Mouse (Mus musculus): ENCODE data around the gene Grhl3. TPM values are rescaled to one million over a fixed set of nuclear protein-coding genes. Genes with fewer than 3 reads are reported as not detected.

The Grhl3 gene
- polyA plus RNA-seq, 1 experiment from 2014 or later = 4.6 TPM

DNA sequence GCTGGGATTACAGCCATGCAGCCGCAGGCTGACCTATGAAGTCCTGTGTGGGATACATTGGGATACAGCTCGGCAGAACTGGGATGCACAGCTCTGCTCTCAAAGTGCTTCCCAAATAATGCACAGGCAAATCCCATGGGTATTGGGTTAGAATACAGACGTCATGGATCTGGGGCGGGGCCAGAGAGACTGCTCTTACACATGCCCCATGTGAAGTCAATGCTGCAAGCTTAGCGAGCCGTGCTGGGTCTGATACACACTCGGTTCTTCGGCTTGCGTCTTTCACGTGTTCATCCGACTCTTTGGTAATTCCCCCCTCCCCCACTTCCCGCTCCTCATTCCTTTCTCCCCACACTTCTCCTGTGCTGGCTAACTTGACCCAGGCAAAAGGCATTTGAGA is 34.4 kb downstream of the Grhl3 start:
- 83% methylated on average over 12 of the region's 12 CpGs for WGBS
- no peak for ATAC-seq (replicated peaks; ENCODE audit: low FRiP score, low read depth)

GRCm38 (mm10) chr4:135535021-135535420 is 38.4 kb downstream of the Grhl3 start:
- ATAC-seq (replicated peaks; ENCODE audit: low FRiP score, low read depth) (no peak), DNase-seq (ENCODE audit: low spot score) (no peak)
- Histone ChIP-seq H3K9me3 (replicated peaks; ENCODE audit: low read length) (peaks cover 6% of the 10 kb centered on the region), H3K27me3 (ENCODE audit: insufficient read depth, low read length) (no peaks in the 10 kb centered on the region), H3K9ac (ENCODE audit: low read depth, low read length) (no peak overlapping the region), H3K36me3 (ENCODE audit: insufficient read depth, low read length) (no peaks in the 10 kb centered on the region), H3K27ac (no peak overlapping the region), H3K4me2 (ENCODE audit: low read length) (no peak overlapping the region), H3K4me1 (replicated peaks; ENCODE audit: insufficient read depth, low read length) (no peaks in the 10 kb centered on the region), H3K4me3 (replicated peaks; ENCODE audit: low read depth, low read length) (no peak overlapping the region)
- 97% methylated on average over 3 of the region's 3 CpGs for WGBS
- no peak for TF ChIP-seq CTCF (IDR thresholded peaks at IDR 0.05; ENCODE audit: low read depth)

More for the DNA sequence above, 34.4 kb downstream of the Grhl3 start:
- no peak for TF ChIP-seq CTCF (IDR thresholded peaks at IDR 0.05; ENCODE audit: low read depth)
- Histone ChIP-seq H3K27ac (no peak overlapping the region), H3K36me3 (ENCODE audit: insufficient read depth, low read length) (no peaks in the 10 kb centered on the region), H3K9ac (ENCODE audit: low read depth, low read length) (no peak overlapping the region), H3K4me3 (replicated peaks; ENCODE audit: low read depth, low read length) (no peak overlapping the region), H3K27me3 (ENCODE audit: insufficient read depth, low read length) (no peaks in the 10 kb centered on the region), H3K9me3 (replicated peaks; ENCODE audit: low read length) (no peaks in the 10 kb centered on the region), H3K4me2 (ENCODE audit: low read length) (no peak overlapping the region), H3K4me1 (replicated peaks; ENCODE audit: insufficient read depth, low read length) (no peaks in the 10 kb centered on the region)
- DNase-seq (ENCODE audit: low spot score) = no peak

- Histone ChIP-seq H3K9ac (ENCODE audit: low read depth, low read length) (no peak overlapping the region), H3K36me3 (ENCODE audit: insufficient read depth, low read length) (no peaks in the 10 kb centered on the region), H3K4me1 (replicated peaks; ENCODE audit: insufficient read depth, low read length) (no peaks in the 10 kb centered on the region), H3K4me2 (ENCODE audit: low read length) (no peak overlapping the region), H3K27ac (no peak overlapping the region), H3K9me3 (replicated peaks; ENCODE audit: low read length) (peaks cover 6% of the 10 kb centered on the region), H3K27me3 (ENCODE audit: insufficient read depth, low read length) (no peaks in the 10 kb centered on the region), H3K4me3 (replicated peaks; ENCODE audit: low read depth, low read length) (no peak overlapping the region)
- WGBS = 79% methylated on average over 6 of the region's 6 CpGs
- no peak for ATAC-seq (replicated peaks; ENCODE audit: low FRiP score, low read depth)
- no peak for TF ChIP-seq CTCF (IDR thresholded peaks at IDR 0.05; ENCODE audit: low read depth)
- no peak for DNase-seq (ENCODE audit: low spot score)
These were observed 40.4 kb downstream of the Grhl3 start for GRCm38 (mm10) chr4:135533001-135533400.

- H3K9me3 ChIP-seq (replicated peaks; ENCODE audit: low read length) = peaks cover 6% of the 10 kb centered on the region
- DNase-seq (ENCODE audit: low spot score) (no peak), ATAC-seq (replicated peaks; ENCODE audit: low FRiP score, low read depth) (no peak; the same call in 1 of the 2 replicates)
- H3K4me1 ChIP-seq (replicated peaks; ENCODE audit: insufficient read depth, low read length) = no peaks in the 10 kb centered on the region
- H3K4me2 ChIP-seq (ENCODE audit: low read length) = no peak overlapping the region
- no peak overlapping the region for H3K4me3 ChIP-seq (replicated peaks; ENCODE audit: low read depth, low read length)
- H3K9ac ChIP-seq (ENCODE audit: low read depth, low read length) = no peak overlapping the region
- H3K27me3 ChIP-seq (ENCODE audit: insufficient read depth, low read length) = no peaks in the 10 kb centered on the region
- H3K27ac ChIP-seq = no peak overlapping the region
- TF ChIP-seq CTCF (IDR thresholded peaks at IDR 0.05; ENCODE audit: low read depth) = no peak
- no peaks in the 10 kb centered on the region for H3K36me3 ChIP-seq (ENCODE audit: insufficient read depth, low read length)
- 55% methylated on average over 9 of the region's 9 CpGs for WGBS
These were observed 41.4 kb downstream of the Grhl3 start for GRCm38 (mm10) chr4:135531771-135532613.

- TF ChIP-seq CTCF (IDR thresholded peaks at IDR 0.05; ENCODE audit: low read depth) = no peak
- WGBS = 87% methylated on average over 9 of the region's 9 CpGs
- Histone ChIP-seq H3K4me3 (replicated peaks; ENCODE audit: low read depth, low read length) (no peak overlapping the region), H3K4me1 (replicated peaks; ENCODE audit: insufficient read depth, low read length) (peaks cover under 1% of the 10 kb centered on the region; the same call in 1 of the 2 replicates), H3K9ac (ENCODE audit: low read depth, low read length) (no peak overlapping the region), H3K9me3 (replicated peaks; ENCODE audit: low read length) (peaks cover 6% of the 10 kb centered on the region), H3K36me3 (ENCODE audit: insufficient read depth, low read length) (no peaks in the 10 kb centered on the region), H3K4me2 (ENCODE audit: low read length) (no peak overlapping the region), H3K27me3 (ENCODE audit: insufficient read depth, low read length) (no peaks in the 10 kb centered on the region), H3K27ac (no peak overlapping the region)
- ATAC-seq (replicated peaks; ENCODE audit: low FRiP score, low read depth) = no peak
- DNase-seq (ENCODE audit: low spot score) = no peak
These were observed 42.2 kb downstream of the Grhl3 start for GRCm38 (mm10) chr4:135531236-135531635.

DNA sequence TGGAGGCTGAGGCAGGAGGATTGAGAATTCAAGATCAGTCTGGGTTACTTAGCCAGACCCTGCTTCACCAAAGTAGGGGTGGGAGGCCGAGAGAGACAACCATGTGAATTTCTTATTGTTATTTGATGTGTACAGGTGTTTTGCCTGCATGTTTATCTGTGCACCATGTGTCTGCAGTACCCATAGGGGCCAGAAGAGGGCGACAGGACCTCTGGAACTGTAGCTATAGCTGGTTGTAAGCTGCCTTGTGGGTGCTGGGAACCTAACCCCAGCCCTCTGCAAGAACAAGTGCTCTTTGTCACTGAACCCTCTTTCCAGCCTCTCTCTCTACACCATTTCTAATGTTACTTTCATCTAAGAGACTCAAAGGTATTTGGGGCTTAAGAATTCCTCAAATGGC is 43.2 kb downstream of the Grhl3 start:
- Histone ChIP-seq H3K9ac (ENCODE audit: low read depth, low read length) (no peak overlapping the region), H3K4me1 (replicated peaks; ENCODE audit: insufficient read depth, low read length) (peaks cover 5% of the 10 kb centered on the region; the same call in 1 of the 2 replicates), H3K4me2 (ENCODE audit: low read length) (no peak overlapping the region), H3K27ac (no peak overlapping the region), H3K27me3 (ENCODE audit: insufficient read depth, low read length) (no peaks in the 10 kb centered on the region), H3K36me3 (ENCODE audit: insufficient read depth, low read length) (no peaks in the 10 kb centered on the region), H3K4me3 (replicated peaks; ENCODE audit: low read depth, low read length) (no peak overlapping the region), H3K9me3 (replicated peaks; ENCODE audit: low read length) (peaks cover 6% of the 10 kb centered on the region)
- WGBS = 80% methylated on average over 2 of the region's 2 CpGs
- TF ChIP-seq CTCF (IDR thresholded peaks at IDR 0.05; ENCODE audit: low read depth) = peak; percentile 23; the same call in 1 of the 2 replicates
- ATAC-seq (replicated peaks; ENCODE audit: low FRiP score, low read depth) (no peak), DNase-seq (ENCODE audit: low spot score) (no peak)
